Mouse (Mus musculus) heart, adult 2 months (tissue): Measurements from ENCODE around the gene Bace1.

Experiments used
- EP300 ChIP-seq: fragments of 200-500 bp; IDR thresholded peaks from 2 replicates; pipeline ENCODE4 v1.6.1; 2011; ENCODE audit warnings: low read depth, low read length, control low read depth; ENCODE audit not compliant: insufficient read depth
- POLR2A ChIP-seq: fragments of 200-500 bp; IDR thresholded peaks from 2 replicates; pipeline ENCODE4 v1.6.1; 2011; ENCODE audit warnings: mild to moderate bottlenecking, low read depth, low read length, control low read depth; ENCODE audit not compliant: insufficient read depth

DNA sequence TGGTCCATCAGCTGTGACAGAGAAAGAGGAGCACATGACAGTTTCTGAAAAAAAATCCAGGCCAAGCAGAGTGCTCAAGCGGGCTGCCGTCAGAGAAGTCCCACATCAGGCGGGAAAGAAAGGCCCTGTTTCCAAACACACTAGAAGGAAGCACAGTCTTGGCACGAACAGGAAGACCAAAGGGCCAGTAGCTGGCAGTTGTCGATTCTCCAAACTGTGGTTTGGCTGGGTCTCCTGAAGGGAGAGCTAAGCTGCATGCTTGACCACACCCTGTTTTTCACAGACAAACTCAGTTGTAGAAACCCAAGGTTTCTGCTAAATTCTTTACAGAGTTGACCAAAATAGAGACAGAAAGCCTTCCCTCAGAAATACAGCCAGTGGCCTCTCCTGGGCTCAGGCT lies 42.7 kb upstream of the Bace1 start:
- TF ChIP-seq EP300 (no peak), POLR2A (no peak)
